Mouse (Mus musculus): ENCODE data around the gene Fut7.
"Not testable (repeated sequence)": the region's sequence is repeated elsewhere in the genome, so short reads cannot be mapped to it uniquely, and the experiment has no call there.

Fut7 gene

GRCm38 (mm10) chr2:25422587-25423410 lies at the start of gene Fut7:
TSS of gene Fut7 (plus strand) at chr2:25423267.
- DNase-seq (ENCODE audit: low read depth, low spot score), result no peak

DNA sequence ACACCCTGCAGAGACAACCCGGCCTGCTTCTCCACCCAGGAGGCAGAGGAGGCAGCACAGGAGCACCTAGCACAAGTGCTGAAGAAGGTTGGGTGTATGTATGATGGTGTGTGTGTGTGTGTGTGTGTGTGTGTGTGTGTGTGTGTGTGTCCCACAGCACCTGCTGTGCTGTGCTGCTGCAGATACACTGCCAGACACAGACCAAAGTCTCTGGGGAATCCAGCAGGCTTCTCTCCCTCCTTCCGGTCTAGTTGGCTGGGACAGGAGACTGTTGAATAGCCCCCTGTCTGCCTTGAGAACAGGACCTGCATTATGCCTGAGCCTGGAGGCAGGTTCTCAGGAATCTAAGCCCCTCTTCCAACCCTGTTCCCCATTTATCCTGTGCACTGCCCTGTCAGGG lies 49.6 kb upstream of the Fut7 start:
- no peak for DNase-seq (ENCODE audit: low read depth, low spot score)

DNA sequence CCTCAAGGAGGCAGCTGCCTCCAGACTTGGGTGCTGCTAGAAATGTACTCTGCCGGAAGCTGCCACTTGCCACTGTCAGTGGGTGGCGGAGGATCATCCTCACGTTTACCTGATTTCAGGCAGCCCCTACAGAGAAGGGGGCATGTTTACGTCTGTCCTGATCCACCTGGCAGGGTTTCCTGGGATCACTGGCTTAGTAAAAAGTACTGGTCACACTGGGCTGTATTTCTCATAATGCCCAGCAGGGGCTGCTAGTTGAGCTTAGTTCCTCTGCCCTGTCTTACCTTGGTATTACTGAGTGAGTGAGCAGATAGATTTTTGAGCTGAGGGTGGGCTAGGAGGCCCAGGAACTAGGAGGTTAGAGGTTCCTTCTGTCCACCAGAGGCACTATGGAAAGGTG lies 46.5 kb upstream of the Fut7 start:
- DNase-seq (ENCODE audit: low read depth, low spot score), result no peak

DNA sequence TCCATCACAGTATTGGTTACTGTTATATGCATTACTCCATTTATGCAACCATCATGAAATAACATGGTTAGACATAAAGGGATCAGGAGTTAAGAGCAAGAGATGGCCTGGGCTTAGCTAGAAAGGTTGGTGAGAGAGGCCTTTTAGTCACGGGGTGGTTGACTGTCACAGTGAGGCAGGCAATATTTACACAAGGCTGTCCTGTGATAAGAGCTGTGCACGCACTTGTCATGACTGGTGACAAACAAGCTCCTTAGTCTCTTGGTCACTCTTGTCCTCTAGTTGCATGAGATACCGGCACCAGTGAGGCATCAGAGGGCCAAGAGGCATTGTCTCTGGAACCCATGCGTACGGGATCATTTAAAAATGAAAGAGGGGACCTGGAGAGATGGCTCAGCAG lies 38.6 kb upstream of the Fut7 start:
- no peak for DNase-seq (ENCODE audit: low read depth, low spot score)

DNA sequence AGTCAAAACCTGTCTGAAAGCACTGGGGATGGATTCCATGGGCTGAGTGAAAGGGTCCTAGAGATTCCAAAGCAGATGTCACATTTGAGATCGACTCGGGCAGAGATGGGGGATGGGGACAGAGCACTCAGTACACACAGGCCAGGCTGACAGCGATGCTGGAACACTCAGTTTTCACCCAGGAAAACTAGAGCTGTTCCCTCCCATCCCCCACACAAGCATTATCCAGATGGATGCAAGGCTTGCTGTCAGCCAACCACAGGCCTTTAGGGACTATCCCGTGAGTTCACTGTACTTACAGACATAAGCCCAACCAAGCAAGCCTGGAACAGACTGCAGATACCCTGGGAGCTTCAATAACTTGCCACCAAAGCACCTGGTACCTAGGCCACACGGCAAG lies 31.8 kb upstream of the Fut7 start:
- no peak for DNase-seq (ENCODE audit: low read depth, low spot score)

GRCm38 (mm10) chr2:25394281-25395221 lies 28.5 kb upstream of the Fut7 start:
- DNase-seq (ENCODE audit: low read depth, low spot score), result no peak

DNA sequence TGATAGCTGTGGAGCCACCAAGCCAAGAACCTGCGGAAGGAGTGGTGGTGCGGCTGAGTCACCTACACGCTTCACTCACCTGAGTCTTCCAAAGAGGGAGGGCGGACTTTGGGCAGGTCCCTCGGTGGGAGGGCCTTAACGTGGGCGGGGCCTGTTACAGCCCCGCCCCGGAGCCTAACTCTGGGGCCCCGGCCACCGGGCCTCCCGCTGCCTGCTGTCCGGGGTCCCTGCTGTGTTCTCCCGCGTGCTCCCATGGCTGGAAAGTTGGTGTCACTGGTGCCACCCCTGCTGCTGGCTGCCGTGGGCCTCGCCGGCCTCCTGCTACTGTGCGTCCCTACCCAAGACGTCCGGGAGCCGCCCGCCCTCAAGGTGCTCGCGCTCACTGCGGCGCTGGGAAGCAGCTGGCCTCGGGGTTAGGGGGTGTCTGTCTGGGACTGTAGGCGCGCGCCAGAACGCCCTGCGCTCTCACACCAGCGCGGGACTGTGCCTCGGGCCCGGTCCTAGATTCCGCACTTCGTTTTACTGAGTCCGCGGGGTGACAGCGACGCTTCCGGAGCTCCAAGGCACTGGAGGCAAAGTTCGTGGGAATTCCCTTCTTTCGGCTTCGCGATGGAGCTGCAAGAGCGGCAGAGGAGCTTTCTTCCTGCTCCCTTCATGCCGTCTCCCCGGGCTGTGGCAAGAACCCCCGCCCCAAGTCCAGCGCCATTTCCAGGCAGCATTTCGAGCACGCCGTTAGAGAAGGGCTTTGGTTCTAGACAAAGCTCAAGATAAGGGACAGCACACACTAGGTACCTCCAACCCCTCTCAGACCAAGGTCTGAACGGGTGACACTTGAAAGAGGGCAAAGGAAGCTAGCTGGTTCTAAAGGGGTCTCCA lies 27.1 kb upstream of the Fut7 start, which contains the start of gene Entpd2:
Gene Entpd2, plus strand, starts transcription at position 154 of the 876 bp plus-strand sequence.
- DNase-seq (ENCODE audit: low read depth, low spot score), result no peak

- no peak for DNase-seq (ENCODE audit: low read depth, low spot score)
These were observed 26.5 kb upstream of the Fut7 start for GRCm38 (mm10) chr2:25396597-25396983.

DNA sequence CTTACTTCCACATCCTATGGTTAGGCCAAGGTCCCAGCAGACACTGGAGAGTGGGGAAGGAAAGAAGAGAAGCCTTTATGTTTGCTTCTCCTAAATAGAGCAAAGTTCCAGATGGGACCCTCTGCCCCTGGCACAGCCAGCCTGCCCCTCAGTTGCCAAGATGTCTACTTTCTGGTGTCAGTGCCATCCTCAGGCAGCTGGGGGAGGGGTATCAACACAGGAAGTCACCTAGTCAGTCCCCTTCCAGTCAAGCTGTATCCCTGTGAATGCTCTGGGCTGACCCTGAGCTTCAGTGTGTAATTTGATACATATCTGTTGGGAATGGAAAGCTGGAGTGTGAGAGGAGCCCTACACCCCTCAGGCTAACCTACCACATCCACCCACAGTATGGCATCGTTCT lies 26.1 kb upstream of the Fut7 start:
- DNase-seq (ENCODE audit: low read depth, low spot score), result no peak

DNA sequence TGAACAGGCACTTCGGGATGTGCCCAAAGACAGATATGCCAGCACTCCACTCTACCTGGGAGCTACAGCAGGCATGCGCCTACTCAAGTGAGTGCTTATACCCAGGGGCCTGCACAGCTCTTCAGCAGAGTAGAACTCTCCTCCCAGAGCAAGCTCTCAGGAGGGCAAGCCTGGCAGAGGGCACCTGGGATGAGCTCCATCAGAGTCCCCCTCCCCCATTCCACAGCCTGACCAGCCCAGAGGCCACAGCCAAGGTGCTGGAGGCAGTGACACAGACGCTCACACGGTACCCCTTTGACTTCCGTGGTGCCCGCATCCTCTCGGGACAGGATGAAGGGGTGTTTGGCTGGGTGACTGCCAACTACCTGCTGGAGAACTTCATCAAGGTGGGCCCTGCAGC lies 25.0 kb upstream of the Fut7 start:
- DNase-seq (ENCODE audit: low read depth, low spot score), result no peak

GRCm38 (mm10) chr2:25399051-25399450 lies 24.0 kb upstream of the Fut7 start, which contains the start of gene Npdc1:
TSS of gene Npdc1 (plus strand) at chr2:25399351.
- DNase-seq (ENCODE audit: low read depth, low spot score), result no peak

- no peak for DNase-seq (ENCODE audit: low read depth, low spot score)
These were observed 22.8 kb upstream of the Fut7 start for GRCm38 (mm10) chr2:25400291-25400690.

DNA sequence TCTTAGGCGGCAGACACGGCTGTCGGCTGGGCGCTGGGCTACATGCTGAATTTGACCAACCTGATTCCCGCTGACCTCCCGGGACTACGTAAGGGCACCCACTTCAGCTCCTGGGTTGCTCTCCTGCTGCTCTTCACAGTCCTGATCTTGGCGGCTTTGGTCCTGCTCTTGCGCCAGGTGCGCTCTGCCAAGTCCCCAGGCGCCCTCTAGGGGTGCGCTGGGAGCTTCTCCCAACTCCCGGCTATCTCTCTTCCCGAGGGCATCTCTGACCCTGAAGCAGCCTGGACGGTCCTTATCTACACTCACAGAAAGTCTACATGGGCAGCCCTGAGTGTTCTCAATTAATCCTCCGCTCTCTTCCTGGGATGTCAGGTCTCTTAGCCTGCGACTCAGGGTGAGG lies 22.3 kb upstream of the Fut7 start:
- DNase-seq (ENCODE audit: low read depth, low spot score), result no peak

- DNase-seq (ENCODE audit: low read depth, low spot score), result peak; percentile 82
These were observed 20.6 kb upstream of the Fut7 start for GRCm38 (mm10) chr2:25402377-25402971.

GRCm38 (mm10) chr2:25402972-25403601 lies 20.0 kb upstream of the Fut7 start:
- no peak for DNase-seq (ENCODE audit: low read depth, low spot score)

GRCm38 (mm10) chr2:25403994-25404393 lies 19.1 kb upstream of the Fut7 start:
- DNase-seq (ENCODE audit: low read depth, low spot score), result no peak

DNA sequence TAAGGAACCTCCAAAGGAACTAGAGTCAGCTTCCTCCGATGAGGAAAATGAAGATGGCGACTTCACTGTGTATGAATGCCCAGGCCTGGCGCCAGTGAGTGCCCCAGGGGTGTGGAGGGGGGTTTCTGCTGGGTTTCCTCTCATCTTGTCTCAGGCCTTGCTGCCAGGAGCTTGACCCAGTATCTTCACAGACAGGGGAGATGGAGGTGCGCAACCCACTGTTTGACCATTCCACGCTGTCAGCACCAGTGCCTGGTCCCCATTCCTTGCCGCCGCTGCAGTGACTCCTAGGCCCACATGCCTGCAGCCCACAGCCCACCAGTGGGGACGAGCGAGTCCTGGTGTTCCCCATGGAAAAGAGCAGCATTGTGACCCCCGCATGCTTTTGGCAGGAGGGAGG lies 14.2 kb upstream of the Fut7 start:
- DNase-seq (ENCODE audit: low read depth, low spot score), result no peak

DNA sequence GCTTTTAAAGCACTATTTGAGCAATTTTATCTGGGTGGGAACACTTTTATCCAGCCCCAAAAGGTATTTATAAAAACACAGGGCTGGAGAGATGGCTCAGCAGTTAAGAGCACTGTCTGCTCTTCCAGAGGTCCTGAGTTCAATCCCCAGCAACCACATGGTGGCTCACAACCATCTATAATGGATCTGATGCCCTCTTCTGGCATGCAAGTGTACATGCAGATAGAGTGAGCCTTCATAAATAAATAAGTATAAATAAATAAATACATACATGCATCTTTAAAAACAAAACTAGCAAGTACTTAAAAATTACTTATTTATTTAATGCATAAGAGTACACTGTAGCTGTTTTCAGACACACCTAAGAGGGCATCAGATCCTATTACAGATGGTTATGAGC lies 9.6 kb upstream of the Fut7 start:
- not testable (repeated sequence) for DNase-seq (ENCODE audit: low read depth, low spot score)

DNA sequence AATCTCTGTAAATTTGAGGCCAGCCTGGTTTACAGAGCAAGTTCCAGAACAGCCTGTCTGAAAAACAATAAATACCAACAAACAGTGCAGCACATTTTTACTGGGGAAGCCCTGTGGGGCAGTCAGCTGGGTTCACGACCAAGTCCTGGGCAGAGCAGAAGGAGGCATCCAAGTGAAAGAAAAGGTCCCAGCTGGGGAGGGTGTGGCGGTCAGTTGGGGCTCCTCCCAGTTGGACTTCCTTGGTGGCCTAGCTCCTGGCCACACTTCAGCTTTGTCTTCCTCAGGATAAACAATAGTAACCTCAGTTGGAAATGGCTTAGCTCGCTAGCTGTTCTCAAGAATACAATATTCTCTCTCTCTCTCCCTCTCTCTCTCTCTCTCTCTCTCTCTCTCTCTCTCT lies 5.6 kb upstream of the Fut7 start:
- DNase-seq (ENCODE audit: low read depth, low spot score), result no peak

DNA sequence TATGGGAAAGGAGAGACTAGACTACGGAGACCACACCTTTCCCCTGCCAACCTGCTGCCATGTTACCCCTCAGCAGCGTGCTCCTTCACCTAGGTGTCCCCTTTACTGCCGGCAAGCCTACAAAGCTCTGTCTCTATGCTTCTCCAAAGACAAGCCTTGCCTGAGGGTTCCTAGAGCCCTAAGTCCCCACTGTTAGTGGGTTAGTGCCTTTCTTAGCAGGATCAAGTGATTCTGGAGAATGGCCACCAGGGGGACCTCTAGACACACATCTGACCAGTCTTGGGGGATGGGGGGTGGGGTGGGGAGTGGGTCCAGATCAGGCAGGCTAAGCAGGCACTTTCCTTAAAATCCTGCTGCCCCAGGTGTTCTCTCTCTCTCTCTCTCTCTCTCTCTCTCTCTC lies 1.2 kb upstream of the Fut7 start:
- DNase-seq (ENCODE audit: low read depth, low spot score), result peak; percentile 62

DNA sequence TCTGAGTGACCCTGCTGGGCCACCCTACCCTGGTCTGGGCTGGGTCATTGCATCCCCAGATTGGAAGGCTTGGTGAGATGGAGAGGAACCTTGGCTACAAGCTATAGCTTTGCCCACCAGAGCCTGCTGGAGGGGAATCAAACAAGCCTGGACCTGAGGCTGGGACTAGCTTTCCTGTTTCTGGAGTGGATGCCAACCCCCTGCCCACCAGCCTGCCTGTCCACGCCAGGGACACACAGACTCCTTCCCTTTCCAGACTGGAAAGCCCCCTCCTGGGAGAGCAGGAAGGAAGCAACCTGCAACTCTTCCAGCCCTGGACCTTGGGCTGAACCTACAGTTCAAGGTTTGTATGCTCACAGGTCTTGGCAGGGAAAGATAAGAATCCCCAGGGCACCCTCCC lies 559 bp downstream of the Fut7 start:
- no peak for DNase-seq (ENCODE audit: low read depth, low spot score)
